Mouse (Mus musculus): ENCODE results near the gene Zscan4-ps2. TPM values are rescaled to one million over a fixed set of nuclear protein-coding genes. Genes with fewer than 3 reads are reported as not detected.
"Not testable (repeated sequence)": the region's sequence is repeated elsewhere in the genome, so short reads cannot be mapped to it uniquely, and the experiment has no call there.

Zscan4-ps2 gene
- polyA plus RNA-seq (2012; rRNA removed): not detected in 2 replicates

- not testable (repeated sequence) for H3K27ac ChIP-seq (ENCODE audit: insufficient read depth, low read length); H3K4me1 ChIP-seq (ENCODE audit: control insufficient read depth, insufficient read depth, low read length); H3K4me3 ChIP-seq (replicated peaks; ENCODE audit: insufficient read depth, low read depth, low read length); DNase-seq; H3K27me3 ChIP-seq (ENCODE audit: control insufficient read depth, insufficient read depth, low read length)
- WGBS: 73% methylated on average over 1 of the region's 1 CpGs
Observed at GRCm38 (mm10) chr7:11514010-11514409, at the start of gene Zscan4-ps2. TSS of gene Zscan4-ps2 (plus strand) at chr7:11514310.

Other genes with a start within 250 kb of the Zscan4-ps2 start
- not detected in 2 replicates for gene Zscan4e, start 203.6 kb upstream of the Zscan4-ps2 start, polyA plus RNA-seq (2012; rRNA removed)
- not detected in 2 replicates for gene Zscan4f, start 116.4 kb upstream of the Zscan4-ps2 start, polyA plus RNA-seq (2012; rRNA removed)
- not detected in 2 replicates for gene Zscan4-ps3, start 95.0 kb downstream of the Zscan4-ps2 start, polyA plus RNA-seq (2012; rRNA removed)
- gene Vmn1r72, start 165.8 kb downstream of the Zscan4-ps2 start, polyA plus RNA-seq (2012; rRNA removed): not detected in 2 replicates
- gene Vmn1r73, start 216.0 kb downstream of the Zscan4-ps2 start, polyA plus RNA-seq (2012; rRNA removed): not detected in 2 replicates